Mouse (Mus musculus): ENCODE results near the gene Cysltr2. TPM values are rescaled to one million over a fixed set of nuclear protein-coding genes. Genes with fewer than 3 reads are reported as not detected.

Gene Cysltr2
- polyA plus RNA-seq, 2 experiments: 0.34 TPM; not detected in 1

- no peak for DNase-seq (ENCODE audit: low spot score)
- Histone ChIP-seq H3K9me3 (ENCODE audit: control insufficient read depth, low read length) (no peaks in the 10 kb centered on the region), H3K27ac (replicated peaks; ENCODE audit: low read depth, low read length) (no peak overlapping the region), H3K4me1 (ENCODE audit: control insufficient read depth, insufficient read depth, low read length) (no peaks in the 10 kb centered on the region), H3K4me2 (replicated peaks; ENCODE audit: low read depth, low read length, severe bottlenecking) (no peak overlapping the region), H3K4me3 (replicated peaks; ENCODE audit: low read length) (no peak overlapping the region), H3K36me3 (ENCODE audit: control insufficient read depth, insufficient read depth, low read length) (no peaks in the 10 kb centered on the region), H3K9ac (ENCODE audit: low read depth, low read length, severe bottlenecking) (no peak overlapping the region), H3K27me3 (ENCODE audit: control insufficient read depth, insufficient read depth, low read length) (no peaks in the 10 kb centered on the region)
- no peak for ATAC-seq (ENCODE audit: low FRiP score, low read depth)
- WGBS: 86% methylated on average over 6 of the region's 6 CpGs
- TF ChIP-seq POLR2A (IDR thresholded peaks at IDR 0.05; ENCODE audit: borderline replicate concordance, extremely low read depth, insufficient read depth, insufficient read length): no peak
These were observed 7.9 kb upstream of the Cysltr2 start for GRCm38 (mm10) chr14:73056813-73057212.

GRCm38 (mm10) chr14:73045199-73045928, 3.5 kb downstream of the Cysltr2 start:
- WGBS: 74% methylated on average over 9 of the region's 9 CpGs
- Histone ChIP-seq H3K9me3 (ENCODE audit: control insufficient read depth, low read length) (no peaks in the 10 kb centered on the region), H3K27me3 (ENCODE audit: control insufficient read depth, insufficient read depth, low read length) (no peaks in the 10 kb centered on the region), H3K4me2 (replicated peaks; ENCODE audit: low read depth, low read length, severe bottlenecking) (no peak overlapping the region), H3K9ac (ENCODE audit: low read depth, low read length, severe bottlenecking) (no peak overlapping the region), H3K27ac (replicated peaks; ENCODE audit: low read depth, low read length) (no peak overlapping the region), H3K4me1 (ENCODE audit: control insufficient read depth, insufficient read depth, low read length) (no peaks in the 10 kb centered on the region), H3K4me3 (replicated peaks; ENCODE audit: low read length) (no peak overlapping the region), H3K36me3 (ENCODE audit: control insufficient read depth, insufficient read depth, low read length) (no peaks in the 10 kb centered on the region)
- DNase-seq (ENCODE audit: low spot score) (no peak), ATAC-seq (ENCODE audit: low FRiP score, low read depth) (no peak)
- TF ChIP-seq POLR2A (IDR thresholded peaks at IDR 0.05; ENCODE audit: borderline replicate concordance, extremely low read depth, insufficient read depth, insufficient read length): no peak

GRCm38 (mm10) chr14:73041689-73042088, 7.2 kb downstream of the Cysltr2 start:
- H3K27ac ChIP-seq (replicated peaks; ENCODE audit: low read depth, low read length): no peak overlapping the region
- H3K9me3 ChIP-seq (ENCODE audit: control insufficient read depth, low read length): no peaks in the 10 kb centered on the region
- H3K27me3 ChIP-seq (ENCODE audit: control insufficient read depth, insufficient read depth, low read length): no peaks in the 10 kb centered on the region
- H3K36me3 ChIP-seq (ENCODE audit: control insufficient read depth, insufficient read depth, low read length): no peaks in the 10 kb centered on the region
- TF ChIP-seq POLR2A (IDR thresholded peaks at IDR 0.05; ENCODE audit: borderline replicate concordance, extremely low read depth, insufficient read depth, insufficient read length): no peak
- no peak overlapping the region for H3K4me2 ChIP-seq (replicated peaks; ENCODE audit: low read depth, low read length, severe bottlenecking)
- ATAC-seq (ENCODE audit: low FRiP score, low read depth) (no peak), DNase-seq (ENCODE audit: low spot score) (no peak)
- 72% methylated on average over 2 of the region's 2 CpGs for WGBS
- H3K9ac ChIP-seq (ENCODE audit: low read depth, low read length, severe bottlenecking): no peak overlapping the region
- H3K4me1 ChIP-seq (ENCODE audit: control insufficient read depth, insufficient read depth, low read length): no peaks in the 10 kb centered on the region
- no peak overlapping the region for H3K4me3 ChIP-seq (replicated peaks; ENCODE audit: low read length)

- no peak overlapping the region for H3K4me3 ChIP-seq (replicated peaks; ENCODE audit: low read length)
- H3K4me2 ChIP-seq (replicated peaks; ENCODE audit: low read depth, low read length, severe bottlenecking): no peak overlapping the region
- no peaks in the 10 kb centered on the region for H3K36me3 ChIP-seq (ENCODE audit: control insufficient read depth, insufficient read depth, low read length)
- TF ChIP-seq POLR2A (IDR thresholded peaks at IDR 0.05; ENCODE audit: borderline replicate concordance, extremely low read depth, insufficient read depth, insufficient read length): no peak
- ATAC-seq (ENCODE audit: low FRiP score, low read depth): no peak
- H3K4me1 ChIP-seq (ENCODE audit: control insufficient read depth, insufficient read depth, low read length): no peaks in the 10 kb centered on the region
- H3K27ac ChIP-seq (replicated peaks; ENCODE audit: low read depth, low read length): no peak overlapping the region
- no peak for DNase-seq (ENCODE audit: low spot score)
- WGBS: 49% methylated on average over 3 of the region's 3 CpGs
- no peak overlapping the region for H3K9ac ChIP-seq (ENCODE audit: low read depth, low read length, severe bottlenecking)
- no peaks in the 10 kb centered on the region for H3K27me3 ChIP-seq (ENCODE audit: control insufficient read depth, insufficient read depth, low read length)
- no peaks in the 10 kb centered on the region for H3K9me3 ChIP-seq (ENCODE audit: control insufficient read depth, low read length)
These were observed 15.6 kb downstream of the Cysltr2 start for GRCm38 (mm10) chr14:73033290-73033689.

- Histone ChIP-seq H3K27ac (replicated peaks; ENCODE audit: low read depth, low read length) (no peak overlapping the region), H3K36me3 (ENCODE audit: control insufficient read depth, insufficient read depth, low read length) (no peaks in the 10 kb centered on the region), H3K9ac (ENCODE audit: low read depth, low read length, severe bottlenecking) (no peak overlapping the region), H3K9me3 (ENCODE audit: control insufficient read depth, low read length) (no peaks in the 10 kb centered on the region), H3K4me3 (replicated peaks; ENCODE audit: low read length) (no peak overlapping the region), H3K4me2 (replicated peaks; ENCODE audit: low read depth, low read length, severe bottlenecking) (no peak overlapping the region), H3K4me1 (ENCODE audit: control insufficient read depth, insufficient read depth, low read length) (no peaks in the 10 kb centered on the region), H3K27me3 (ENCODE audit: control insufficient read depth, insufficient read depth, low read length) (no peaks in the 10 kb centered on the region)
- no peak for TF ChIP-seq POLR2A (IDR thresholded peaks at IDR 0.05; ENCODE audit: borderline replicate concordance, extremely low read depth, insufficient read depth, insufficient read length)
- no peak for ATAC-seq (ENCODE audit: low FRiP score, low read depth)
- DNase-seq (ENCODE audit: low spot score): no peak
- WGBS: 84% methylated on average over 3 of the region's 3 CpGs
These were observed 17.7 kb downstream of the Cysltr2 start for GRCm38 (mm10) chr14:73031218-73031617.
